Mouse (Mus musculus): ENCODE data around the gene Tspan5. TPM values are rescaled to one million over a fixed set of nuclear protein-coding genes. Genes with fewer than 3 reads are reported as not detected.
A peak's percentile ranks its signal among the peaks of the same experiment; 100 is the strongest.

The Tspan5 gene
- total RNA-seq, 1 experiment = 12.7 TPM

DNA sequence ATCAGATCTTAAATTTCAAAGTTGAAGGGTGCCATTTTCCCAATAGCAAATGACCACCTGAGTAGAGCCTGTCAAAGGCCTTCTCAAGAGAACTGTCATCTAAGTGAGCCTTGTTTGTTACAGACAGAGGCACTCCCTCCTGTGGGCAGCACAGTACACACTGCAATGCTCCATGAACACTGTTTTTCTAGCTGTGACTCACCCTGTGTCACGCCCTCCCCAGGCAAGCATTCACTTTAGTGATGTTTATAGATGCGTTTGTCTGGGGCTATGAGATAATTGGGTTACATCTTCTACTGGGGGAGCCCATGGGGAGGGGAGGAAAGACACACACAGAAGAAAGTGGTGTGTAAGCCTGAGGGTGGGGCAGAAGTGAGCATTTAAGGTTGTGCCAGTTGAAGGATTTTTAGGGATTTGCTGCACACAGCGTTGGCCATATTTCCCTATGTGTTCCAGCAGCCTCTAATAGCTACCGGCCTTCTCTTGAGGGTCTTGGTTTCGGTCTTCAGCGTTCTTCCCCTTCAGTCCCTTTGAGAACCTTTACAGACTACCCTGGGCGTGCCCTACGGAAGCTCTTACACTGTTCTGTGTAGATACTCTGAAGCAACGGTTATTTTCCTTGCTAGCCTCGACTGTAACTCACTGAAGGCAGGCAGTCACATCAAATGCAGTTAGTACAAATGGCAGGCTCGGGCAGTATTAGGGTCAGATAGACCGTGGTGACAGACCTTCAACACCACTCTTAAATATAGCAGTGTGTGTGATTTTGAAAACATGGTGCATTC lies 29.7 kb downstream of the Tspan5 start:
- no peaks in the 10 kb centered on the region; the same call in 1 of the 2 replicates for H3K36me3 ChIP-seq (ENCODE audit: control insufficient read depth, insufficient read depth, low read length, poor library complexity, severe bottlenecking)

DNA sequence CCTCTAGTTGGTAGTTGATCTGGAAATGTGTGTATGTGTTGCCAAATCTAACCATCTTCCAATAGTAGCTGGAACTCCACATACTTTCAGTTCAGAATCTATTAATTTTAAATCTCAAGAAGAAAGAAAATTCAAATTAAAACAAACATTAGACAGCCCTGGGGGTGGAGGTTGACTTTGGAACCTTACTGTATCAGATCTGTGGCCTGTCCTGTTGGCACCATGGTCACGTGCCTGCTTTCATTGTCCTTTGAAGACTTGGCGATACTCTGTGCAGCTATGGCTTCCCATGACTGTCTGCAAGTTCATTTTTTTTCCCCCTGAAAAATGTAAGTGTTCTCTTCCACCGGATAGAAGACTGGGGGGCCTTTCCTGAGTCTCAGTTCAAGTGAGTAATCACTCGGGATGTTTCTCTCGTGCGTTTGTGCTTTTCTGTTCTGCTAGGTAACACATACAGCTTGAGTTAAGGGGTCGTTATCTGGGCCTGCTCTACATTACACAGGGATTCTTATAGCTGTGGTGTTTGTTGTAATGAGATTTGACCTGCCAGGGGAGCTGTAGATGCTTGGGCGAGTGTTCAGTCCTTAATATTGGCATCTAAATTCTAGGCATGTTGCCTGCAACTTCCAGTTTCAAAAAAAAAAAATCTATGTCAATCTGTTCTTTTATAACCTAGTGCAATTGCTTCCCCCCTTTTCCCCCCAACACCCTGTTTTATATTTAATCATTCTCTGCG lies 32.0 kb downstream of the Tspan5 start:
- in situ Hi-C loops (cut with MboI; ENCODE audit: low sequenced_read_pairs in 2 of 2, unreplicated experiment in 2 of 2) = no loop called here
- no peak overlapping the region for H3K9ac ChIP-seq (ENCODE audit: insufficient read depth, low read depth, low read length, poor library complexity, severe bottlenecking)
- no peaks in the 10 kb centered on the region for H3K9me3 ChIP-seq (ENCODE audit: control insufficient read depth, insufficient read depth, low read depth, low read length)
- H3K4me3 ChIP-seq (ENCODE audit: insufficient read depth in 1 of 2, low read depth in 1 of 2, low read length in 2 of 2, poor library complexity in 1 of 2, severe bottlenecking in 1 of 2) = no peak overlapping the region
- peaks cover 8 to 17% of the 10 kb centered on the region in 2 experiments; a peak in 3 of 4 replicates for H3K4me1 ChIP-seq (ENCODE audit: control insufficient read depth in 2 of 2, insufficient read depth in 2 of 2, low read length in 2 of 2, poor library complexity in 1 of 2)
- H3K36me3 ChIP-seq (ENCODE audit: control insufficient read depth, insufficient read depth, low read length, poor library complexity, severe bottlenecking) = no peaks in the 10 kb centered on the region; the same call in 1 of the 2 replicates
- no peak for DNase-seq (ENCODE audit: low read depth, low spot score)
- no peak overlapping the region for H3K27ac ChIP-seq (ENCODE audit: insufficient read depth, low read depth, low read length, poor library complexity, severe bottlenecking)
- TF ChIP-seq HCFC1 (IDR thresholded peaks at IDR 0.05; ENCODE audit: borderline replicate concordance, insufficient read depth, low read length) (no peak), MAFK (IDR thresholded peaks at IDR 0.05; ENCODE audit: insufficient read depth, low read depth, low read length) (no peak), CHD2 (IDR thresholded peaks at IDR 0.05; ENCODE audit: low read depth, low read length) (no peak), ZC3H11A (IDR thresholded peaks at IDR 0.05; ENCODE audit: borderline replicate concordance, low read depth, low read length) (no peak), ZNF384 (IDR thresholded peaks at IDR 0.05; ENCODE audit: low read depth, low read length) (no peak)

More for the DNA sequence above, 29.7 kb downstream of the Tspan5 start:
- no peak overlapping the region for H3K9ac ChIP-seq (ENCODE audit: insufficient read depth, low read depth, low read length, poor library complexity, severe bottlenecking)
- no peak for DNase-seq (ENCODE audit: low read depth, low spot score)
- no peak overlapping the region for H3K27ac ChIP-seq (ENCODE audit: insufficient read depth, low read depth, low read length, poor library complexity, severe bottlenecking)
- no peak for TF ChIP-seq ZNF384 (IDR thresholded peaks at IDR 0.05; ENCODE audit: low read depth, low read length)
- TF ChIP-seq MAFK (IDR thresholded peaks at IDR 0.05; ENCODE audit: insufficient read depth, low read depth, low read length) = no peak
- H3K4me1 ChIP-seq (ENCODE audit: control insufficient read depth in 2 of 2, insufficient read depth in 2 of 2, low read length in 2 of 2, poor library complexity in 1 of 2) = peaks cover 8 to 16% of the 10 kb centered on the region in 2 experiments; a peak in 3 of 4 replicates
- in situ Hi-C loops (cut with MboI; ENCODE audit: low sequenced_read_pairs in 2 of 2, unreplicated experiment in 2 of 2) = no loop called here
- H3K9me3 ChIP-seq (ENCODE audit: control insufficient read depth, insufficient read depth, low read depth, low read length) = no peaks in the 10 kb centered on the region
- no peak overlapping the region for H3K4me3 ChIP-seq (ENCODE audit: insufficient read depth in 1 of 2, low read depth in 1 of 2, low read length in 2 of 2, poor library complexity in 1 of 2, severe bottlenecking in 1 of 2)

DNA sequence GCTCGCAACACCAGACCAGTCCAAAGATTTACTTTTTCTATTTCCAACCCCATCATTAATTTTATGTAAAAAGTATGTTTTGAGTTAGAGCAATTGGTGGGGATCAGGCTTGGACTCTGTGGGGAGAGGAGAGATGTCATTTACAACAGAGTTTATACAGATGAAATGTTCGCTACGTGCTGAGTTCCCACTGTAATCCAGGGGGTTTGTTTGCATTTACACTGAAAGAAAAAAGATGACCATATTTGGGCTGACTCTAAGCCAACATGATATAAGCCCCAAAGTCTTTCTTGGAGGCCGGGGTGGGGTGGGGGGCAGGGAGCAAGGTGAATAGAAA lies 32.6 kb downstream of the Tspan5 start:
- no peaks in the 10 kb centered on the region; the same call in 1 of the 2 replicates for H3K36me3 ChIP-seq (ENCODE audit: control insufficient read depth, insufficient read depth, low read length, poor library complexity, severe bottlenecking)
- TF ChIP-seq ZC3H11A (IDR thresholded peaks at IDR 0.05; ENCODE audit: borderline replicate concordance, low read depth, low read length) (no peak), HCFC1 (IDR thresholded peaks at IDR 0.05; ENCODE audit: borderline replicate concordance, insufficient read depth, low read length) (no peak), MAFK (IDR thresholded peaks at IDR 0.05; ENCODE audit: insufficient read depth, low read depth, low read length) (no peak), ZNF384 (IDR thresholded peaks at IDR 0.05; ENCODE audit: low read depth, low read length) (no peak), CHD2 (IDR thresholded peaks at IDR 0.05; ENCODE audit: low read depth, low read length) (no peak)
- no peak overlapping the region for H3K4me3 ChIP-seq (ENCODE audit: insufficient read depth in 1 of 2, low read depth in 1 of 2, low read length in 2 of 2, poor library complexity in 1 of 2, severe bottlenecking in 1 of 2)
- peaks cover 6 to 17% of the 10 kb centered on the region in 2 experiments; a peak in 3 of 4 replicates for H3K4me1 ChIP-seq (ENCODE audit: control insufficient read depth in 2 of 2, insufficient read depth in 2 of 2, low read length in 2 of 2, poor library complexity in 1 of 2)
- H3K27ac ChIP-seq (ENCODE audit: insufficient read depth, low read depth, low read length, poor library complexity, severe bottlenecking) = no peak overlapping the region
- in situ Hi-C loops (cut with MboI; ENCODE audit: low sequenced_read_pairs in 2 of 2, unreplicated experiment in 2 of 2) = no loop called here
- H3K9ac ChIP-seq (ENCODE audit: insufficient read depth, low read depth, low read length, poor library complexity, severe bottlenecking) = no peak overlapping the region
- H3K9me3 ChIP-seq (ENCODE audit: control insufficient read depth, insufficient read depth, low read depth, low read length) = no peaks in the 10 kb centered on the region
- DNase-seq (ENCODE audit: low read depth, low spot score) = no peak

DNA sequence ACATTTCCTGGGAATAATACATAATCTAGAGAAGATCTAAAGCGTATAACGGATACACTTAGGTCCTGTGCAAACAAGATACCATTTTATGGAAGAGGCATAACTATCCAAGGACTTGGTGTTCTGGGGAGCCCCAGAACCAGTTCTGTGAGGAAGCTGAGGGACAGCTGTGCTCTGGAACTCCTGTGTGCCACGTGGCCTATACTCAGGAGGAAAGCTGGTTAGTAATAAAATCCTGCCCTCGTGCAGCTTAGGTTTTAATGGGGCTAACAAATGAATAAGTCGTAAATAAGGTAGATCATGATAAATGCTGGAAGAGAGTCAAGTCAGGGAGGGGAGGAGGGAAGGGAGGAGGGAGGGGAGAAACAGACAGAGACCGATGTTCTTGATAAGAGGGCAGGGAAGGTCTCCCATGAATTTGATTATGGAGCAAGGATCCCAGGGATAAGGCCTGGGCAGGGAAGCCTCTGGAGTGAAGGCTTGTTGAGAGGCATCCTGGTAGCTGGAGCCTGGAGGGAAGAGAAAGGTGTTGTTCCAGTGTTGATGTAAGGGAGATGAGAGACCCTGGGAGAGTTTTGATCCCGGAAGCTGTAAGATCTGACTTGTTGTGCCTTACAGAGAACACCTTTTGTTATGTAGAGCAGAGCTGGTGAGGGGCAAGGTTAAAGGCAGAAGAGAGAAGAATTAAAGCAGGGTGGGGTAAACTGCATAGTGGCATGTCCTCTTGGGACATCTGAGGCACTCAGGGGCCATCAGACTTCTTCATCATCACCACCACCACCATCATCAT lies 34.1 kb downstream of the Tspan5 start:
- peak; percentile 41 for DNase-seq (ENCODE audit: low read depth, low spot score)
- Histone ChIP-seq H3K4me1 (ENCODE audit: control insufficient read depth in 2 of 2, insufficient read depth in 2 of 2, low read length in 2 of 2, poor library complexity in 1 of 2) (peaks cover 6 to 16% of the 10 kb centered on the region in 2 experiments; a peak in 3 of 4 replicates), H3K36me3 (ENCODE audit: control insufficient read depth, insufficient read depth, low read length, poor library complexity, severe bottlenecking) (no peaks in the 10 kb centered on the region; the same call in 1 of the 2 replicates), H3K4me3 (ENCODE audit: insufficient read depth in 1 of 2, low read depth in 1 of 2, low read length in 2 of 2, poor library complexity in 1 of 2, severe bottlenecking in 1 of 2) (no peak overlapping the region), H3K27ac (ENCODE audit: insufficient read depth, low read depth, low read length, poor library complexity, severe bottlenecking) (no peak overlapping the region), H3K9ac (ENCODE audit: insufficient read depth, low read depth, low read length, poor library complexity, severe bottlenecking) (no peak overlapping the region), H3K9me3 (ENCODE audit: control insufficient read depth, insufficient read depth, low read depth, low read length) (no peaks in the 10 kb centered on the region)
- in situ Hi-C loops (cut with MboI; ENCODE audit: low sequenced_read_pairs in 2 of 2, unreplicated experiment in 2 of 2) = no loop called here
- TF ChIP-seq MAFK (IDR thresholded peaks at IDR 0.05; ENCODE audit: insufficient read depth, low read depth, low read length) = no peak
- TF ChIP-seq HCFC1 (IDR thresholded peaks at IDR 0.05; ENCODE audit: borderline replicate concordance, insufficient read depth, low read length) = no peak
- TF ChIP-seq ZC3H11A (IDR thresholded peaks at IDR 0.05; ENCODE audit: borderline replicate concordance, low read depth, low read length) = no peak
- no peak for TF ChIP-seq CHD2 (IDR thresholded peaks at IDR 0.05; ENCODE audit: low read depth, low read length)
- TF ChIP-seq ZNF384 (IDR thresholded peaks at IDR 0.05; ENCODE audit: low read depth, low read length) = no peak
